Mouse (Mus musculus) erythroid progenitor cell, adult 5-6 weeks (primary cell): Measurements from ENCODE around the gene Prss42. TPM values are rescaled to one million over a fixed set of nuclear protein-coding genes. Genes with fewer than 3 reads are reported as not detected.
"Not testable (repeated sequence)": the region's sequence is repeated elsewhere in the genome, so short reads cannot be mapped to it uniquely, and the experiment has no call there.

Source experiments
- ATAC-seq: replicated peaks from 2 replicates; pipeline ENCODE4 v1.8.0; 2016; ENCODE audit warnings: moderate number of reproducible peaks, mild to moderate bottlenecking, moderate TSS enrichment, inconsistent platforms; ENCODE audit not compliant: poor library complexity, low FRiP score, severe bottlenecking
- total RNA-seq, 2 experiments: library from RNA; stranded (forward) in 1 of 2; stranded (reverse) in 1 of 2; fragments of 150-400 nt in 1 of 2; fragments of 186-747, 209-891 nt in 1 of 2; gene quantifications; 2 replicates each; pipeline versions ENCODE4 v1.2.3 to v1.2.4; 2015 to 2017; ENCODE audit warnings: low replicate concordance in 2 of 2

Prss42 gene
- total RNA-seq, 2 experiments from 2014 or later, result not detected

GRCm38 (mm10) chr9:110781731-110782130 is 16.2 kb upstream of the Prss42 start:
- ATAC-seq, result 0 out of 2 replicates have a peak, but pooled peaks have one; percentile 8

- no peak for ATAC-seq
Measured at GRCm38 (mm10) chr9:110783611-110784010, 14.4 kb upstream of the Prss42 start.

- ATAC-seq, result no peak
Measured at GRCm38 (mm10) chr9:110788169-110788568, 9.8 kb upstream of the Prss42 start.

GRCm38 (mm10) chr9:110790462-110790861 is 7.5 kb upstream of the Prss42 start:
- ATAC-seq, result no peak

GRCm38 (mm10) chr9:110797013-110797412 is 953 bp upstream of the Prss42 start:
- no peak for ATAC-seq

GRCm38 (mm10) chr9:110800834-110801479 is 3.0 kb downstream of the Prss42 start:
- ATAC-seq, result no peak

- ATAC-seq, result no peak
Measured at GRCm38 (mm10) chr9:110803294-110803693, 5.3 kb downstream of the Prss42 start.

GRCm38 (mm10) chr9:110810051-110810450 is 12.1 kb downstream of the Prss42 start:
- no peak for ATAC-seq

- ATAC-seq, result no peak
Measured at GRCm38 (mm10) chr9:110813789-110814188, 15.8 kb downstream of the Prss42 start, which contains the start of gene Prss44. Gene Prss44, plus strand, starts transcription at chr9:110813994.

GRCm38 (mm10) chr9:110820546-110820945 is 22.6 kb downstream of the Prss42 start:
- not testable (repeated sequence) for ATAC-seq

GRCm38 (mm10) chr9:110821436-110821835 is 23.5 kb downstream of the Prss42 start:
- ATAC-seq, result no peak

- ATAC-seq, result no peak
Measured at GRCm38 (mm10) chr9:110825426-110825825, 27.5 kb downstream of the Prss42 start.

GRCm38 (mm10) chr9:110825832-110826231 is 27.9 kb downstream of the Prss42 start:
- ATAC-seq, result no peak

GRCm38 (mm10) chr9:110826390-110826789 is 28.4 kb downstream of the Prss42 start, which contains the start of gene Prss43:
Gene Prss43, plus strand, starts transcription at chr9:110826690.
- no peak for ATAC-seq

- no peak for ATAC-seq
Measured at GRCm38 (mm10) chr9:110833021-110833420, 35.1 kb downstream of the Prss42 start.

GRCm38 (mm10) chr9:110834411-110834810 is 36.4 kb downstream of the Prss42 start, which contains the start of gene Prss45:
Gene Prss45, plus strand, starts transcription at chr9:110834588.
- ATAC-seq, result no peak

GRCm38 (mm10) chr9:110834961-110835360 is 37.0 kb downstream of the Prss42 start:
- ATAC-seq, result no peak

- no peak for ATAC-seq
Measured at GRCm38 (mm10) chr9:110836112-110836511, 38.1 kb downstream of the Prss42 start.

GRCm38 (mm10) chr9:110840905-110841304 is 42.9 kb downstream of the Prss42 start:
- no peak for ATAC-seq

GRCm38 (mm10) chr9:110841438-110841837 is 43.5 kb downstream of the Prss42 start:
- ATAC-seq, result no peak

GRCm38 (mm10) chr9:110844206-110844605 is 46.2 kb downstream of the Prss42 start, which contains the start of gene Prss46:
Gene Prss46, plus strand, starts transcription at chr9:110844506.
- no peak for ATAC-seq

- no peak for ATAC-seq
Measured at GRCm38 (mm10) chr9:110849162-110849561, 51.2 kb downstream of the Prss42 start.
